Mouse (Mus musculus): ENCODE measurements around the gene Pnrc2.

- no peak for TF ChIP-seq CTCF (IDR thresholded peaks at IDR 0.05; ENCODE audit: borderline replicate concordance, control insufficient read depth, extremely low read depth, insufficient read depth, low read length, poor library complexity)
- no peak for TF ChIP-seq POLR2A (IDR thresholded peaks at IDR 0.05; ENCODE audit: control insufficient read depth, extremely low read depth, insufficient read depth, low read length, poor library complexity)
Observed at GRCm38 (mm10) chr4:135922190-135922589, 48.5 kb upstream of the Pnrc2 start.
